Mouse (Mus musculus) right cerebral cortex, adult 2 months (tissue): ENCODE data around the gene Cfap43.

ENCODE experiments used
- DNase-seq, 2 experiments: peaks; one replicate each; pipeline ENCODE4 v3.0.0; 2021 to 2022; ENCODE audit warnings: low spot score in 2 of 2

The Cfap43 gene

DNA sequence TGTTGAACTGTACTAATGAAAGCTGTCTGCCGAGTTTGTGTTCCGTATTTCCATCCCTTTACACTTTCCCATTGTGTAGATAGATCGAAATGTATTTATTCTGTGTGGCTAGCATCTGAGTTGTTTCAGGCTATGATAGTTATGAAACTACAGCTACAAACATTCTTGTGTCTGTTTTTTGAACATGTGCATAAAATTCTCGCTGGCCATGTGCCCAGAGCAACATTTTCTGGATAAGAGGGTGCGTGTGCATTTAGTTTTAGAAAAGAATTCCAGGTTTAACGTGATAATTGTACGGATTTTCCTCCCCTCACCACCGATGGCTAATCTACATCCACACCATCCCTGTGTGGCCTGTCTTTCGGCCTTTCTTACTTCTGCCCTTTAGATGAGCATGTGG lies 205.6 kb downstream of the Cfap43 start:
- peak; percentile 24 to 40 for DNase-seq

- peak; percentile 22 to 29 for DNase-seq
Measured at GRCm38 (mm10) chr19:47710376-47710775, 208.7 kb downstream of the Cfap43 start.

DNA sequence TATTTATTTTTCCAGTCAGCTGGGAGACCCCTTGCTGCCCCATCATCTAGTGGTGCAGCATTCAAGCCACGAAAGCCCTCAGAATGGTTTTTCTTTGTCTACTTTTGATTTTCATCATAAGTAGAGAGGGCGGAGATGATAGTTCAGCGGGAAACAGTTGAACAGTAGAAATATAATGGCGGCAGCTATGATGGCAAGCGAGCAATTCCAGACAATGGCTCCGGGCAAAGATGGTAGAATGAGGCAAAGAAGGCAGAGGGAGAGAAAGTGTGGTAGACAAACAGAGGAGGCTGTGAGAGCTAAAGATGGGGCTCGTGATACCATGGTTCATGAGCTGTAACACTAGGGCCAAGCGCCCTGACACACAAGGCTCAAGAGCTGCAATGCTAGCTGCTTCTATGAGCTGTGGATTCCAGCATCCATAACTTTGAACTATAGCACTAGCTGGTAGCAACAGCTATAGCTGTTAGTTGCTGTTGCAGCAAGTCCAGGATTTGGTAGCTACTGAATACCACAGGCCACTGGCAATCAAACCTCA lies 213.2 kb downstream of the Cfap43 start:
- DNase-seq: no peak

GRCm38 (mm10) chr19:47705080-47705771 lies 213.9 kb downstream of the Cfap43 start:
- no peak for DNase-seq

DNA sequence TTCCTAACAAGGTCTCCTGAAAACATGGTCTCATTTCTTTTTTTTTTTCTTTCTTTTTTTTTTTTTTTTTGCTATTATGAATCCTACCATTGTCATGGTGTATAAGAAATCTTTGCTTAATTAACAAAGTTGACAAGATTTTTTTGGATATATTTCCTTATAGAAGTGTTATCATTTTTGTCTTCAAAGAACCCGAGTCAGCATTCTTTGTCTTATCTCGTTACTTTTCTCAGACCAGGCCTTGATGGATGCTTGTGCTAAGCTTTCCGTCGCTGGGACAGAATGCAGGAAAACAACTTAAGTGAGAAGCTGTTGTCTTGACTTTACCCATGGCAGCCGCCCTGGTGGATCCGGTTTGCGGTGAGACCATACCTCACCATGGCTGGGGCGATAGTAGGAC lies 218.6 kb downstream of the Cfap43 start:
- no peak for DNase-seq

DNA sequence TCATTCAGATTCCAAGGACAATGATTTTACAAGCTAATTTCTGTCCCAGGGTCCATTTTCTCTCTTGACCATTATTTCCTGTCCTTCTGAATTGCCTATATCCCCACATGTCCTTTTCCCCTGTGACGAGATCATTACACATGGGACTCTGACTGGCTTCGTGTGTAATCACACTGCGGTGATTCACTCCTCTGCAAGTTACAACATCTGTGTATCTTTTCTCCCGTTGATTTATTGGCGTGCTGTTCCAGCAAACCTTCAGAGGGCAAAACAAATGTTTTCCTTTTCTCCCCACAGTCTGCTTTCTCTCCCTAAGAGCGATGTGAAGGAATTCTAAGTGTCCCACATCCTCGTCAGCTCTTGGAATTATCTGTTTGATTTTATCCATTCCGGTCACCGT lies 219.3 kb downstream of the Cfap43 start:
- no peak for DNase-seq

- DNase-seq: no peak
Measured at GRCm38 (mm10) chr19:47698266-47698665, 220.8 kb downstream of the Cfap43 start.

GRCm38 (mm10) chr19:47697067-47697466 lies 222.0 kb downstream of the Cfap43 start:
- DNase-seq: no peak

- no peak for DNase-seq
Measured at GRCm38 (mm10) chr19:47696411-47696810, 222.7 kb downstream of the Cfap43 start.

DNA sequence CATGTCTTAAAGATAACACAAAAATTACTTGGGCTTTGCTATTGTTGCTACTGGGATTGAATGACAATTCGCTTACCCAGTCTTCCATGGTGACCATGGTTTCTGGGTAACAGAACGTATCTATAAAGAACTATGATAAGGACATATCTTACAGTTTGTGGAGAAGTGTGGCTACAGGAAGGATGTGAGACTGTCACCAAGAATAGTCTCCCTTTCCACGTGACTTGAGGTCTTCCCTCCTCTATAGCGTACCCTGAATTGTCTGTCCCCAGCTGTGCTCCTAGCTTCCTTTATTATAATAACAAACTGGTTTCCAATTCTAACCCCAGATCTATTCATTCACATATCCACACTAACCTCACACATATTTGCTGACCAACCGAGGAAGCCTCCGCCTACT lies 223.4 kb downstream of the Cfap43 start:
- DNase-seq: no peak

GRCm38 (mm10) chr19:47691994-47692393 lies 227.1 kb downstream of the Cfap43 start, which contains the start of gene Col17a1:
Gene Col17a1, minus strand, starts transcription at chr19:47692094.
- no peak for DNase-seq

GRCm38 (mm10) chr19:47689592-47689991 lies 229.5 kb downstream of the Cfap43 start:
- DNase-seq: no peak
